Mouse (Mus musculus): ENCODE data around the gene Neo1.

DNA sequence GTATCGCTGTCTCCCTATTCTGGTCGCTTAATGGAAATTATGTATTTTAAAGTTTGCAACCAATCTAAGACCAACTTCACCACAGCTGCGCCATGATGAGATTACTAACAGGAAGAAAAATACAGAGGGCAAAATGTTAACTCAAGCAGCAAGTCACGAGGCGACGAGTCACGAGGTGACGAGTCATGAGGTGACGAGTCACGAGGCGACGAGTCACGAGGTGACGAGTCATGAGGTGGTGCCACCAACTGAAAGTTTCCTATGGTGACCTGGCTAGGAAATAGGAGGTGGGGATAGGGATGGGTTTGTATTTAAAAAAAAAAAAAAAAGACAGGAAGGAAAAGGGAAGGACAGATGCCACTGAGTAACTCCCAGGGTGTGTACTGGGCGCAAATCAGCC, 57.2 kb downstream of the Neo1 start:
- TF ChIP-seq POLR2A (IDR thresholded peaks at IDR 0.05; ENCODE audit: control insufficient read depth, low read depth, low read length) = no peak
- no peak for TF ChIP-seq CTCF (IDR thresholded peaks at IDR 0.05; ENCODE audit: control insufficient read depth, insufficient read depth, insufficient replicate concordance, low read depth, low read length)
